In genomic region chr4:136249332-136249647, GRCm38 (mm10) we compare ENCODE assay signal across 10 mouse cellular contexts. TPM values are rescaled to one million over a fixed set of nuclear protein-coding genes. Genes with fewer than 3 reads are reported as not detected.
DNase-seq lines count a peak whose midpoint lies in the region; ATAC-seq lines count a peak whose summit lies in the region.
"Had no signal": no experiment of that assay in that cellular context is flagged by ENCODE, and none has a peak within 500 bp of the region (broad histone marks: within the 10 kb centered on the region; RNA-seq: fewer than 3 reads in every experiment).

No protein-coding gene starts in this region.

- H3K4me1 ChIP-seq in forebrain, embryonic 12.5 days = peaks cover 34% of the 10 kb centered on the region
- H3K4me1 ChIP-seq in forebrain, embryonic 11.5 days (replicated peaks; ENCODE audit: control insufficient read depth, insufficient read depth, low read length) = peaks cover 27% of the 10 kb centered on the region
- H3K4me1 ChIP-seq in midbrain, embryonic 10.5 days = peaks cover 36% of the 10 kb centered on the region
- H3K4me1 ChIP-seq in midbrain, embryonic 14.5 days (ENCODE audit: control insufficient read depth, insufficient read depth, low read length) = peaks cover 18% of the 10 kb centered on the region
- peaks cover 30% of the 10 kb centered on the region for H3K4me1 ChIP-seq in liver, embryonic 13.5 days (replicated peaks)

- peak overlapping the region; percentile 75; the same call in 1 of the 2 replicates for H3K4me2 ChIP-seq in forebrain, embryonic 12.5 days
- no peak overlapping the region for H3K4me2 ChIP-seq in forebrain, embryonic 11.5 days (ENCODE audit: low read depth, low read length, severe bottlenecking)
- H3K4me2 ChIP-seq in midbrain, embryonic 14.5 days (ENCODE audit: low read length) = no peak overlapping the region
- peak overlapping the region; percentile 61 for H3K4me2 ChIP-seq in liver, embryonic 13.5 days

- no peaks in the 10 kb centered on the region for H3K36me3 ChIP-seq in forebrain, embryonic 12.5 days (replicated peaks)
- no peaks in the 10 kb centered on the region for H3K36me3 ChIP-seq in forebrain, embryonic 11.5 days (ENCODE audit: control insufficient read depth, insufficient read depth, low read length)
- H3K36me3 ChIP-seq in midbrain, embryonic 10.5 days = 0 out of 2 replicates have a peak, but pooled peaks cover under 1% of the 10 kb centered on the region
- H3K36me3 ChIP-seq in midbrain, embryonic 14.5 days (ENCODE audit: control insufficient read depth, insufficient read depth, low read length) = no peaks in the 10 kb centered on the region
- no peaks in the 10 kb centered on the region for H3K36me3 ChIP-seq in liver, embryonic 13.5 days

- no peak for DNase-seq in forebrain, embryonic 11.5 days (ENCODE audit: low spot score)
- no peak for DNase-seq in midbrain, embryonic 10.5 days (ENCODE audit: low spot score)
- DNase-seq in midbrain, embryonic 14.5 days = no peak
- DNase-seq in liver, embryonic 13.5 days = no peak
- DNase-seq in testis, postnatal 10 days (ENCODE audit: low spot score) = no peak
- DNase-seq in layer of hippocampus, postnatal 36 days = no peak
- no peak for DNase-seq in urinary bladder, postnatal 4 days (ENCODE audit: low spot score in 2 of 2)
- DNase-seq: cerebellum, adult 2 months; thymus, adult 18-20 months had no signal

- H3K4me3 ChIP-seq in forebrain, embryonic 12.5 days (replicated peaks) = no peak overlapping the region
- H3K4me3 ChIP-seq in forebrain, embryonic 11.5 days (ENCODE audit: low read depth, low read length) = no peak overlapping the region
- H3K4me3 ChIP-seq in midbrain, embryonic 10.5 days = peak overlapping the region; percentile 16; the same call in 1 of the 2 replicates
- no peak overlapping the region for H3K4me3 ChIP-seq in midbrain, embryonic 14.5 days (replicated peaks; ENCODE audit: low read depth, low read length)
- H3K4me3 ChIP-seq in liver, embryonic 13.5 days (replicated peaks) = peak overlapping the region; percentile 57; the same call in 1 of the 2 replicates

- H3K27me3 ChIP-seq in forebrain, embryonic 12.5 days = peaks cover 90% of the 10 kb centered on the region
- peaks cover 58% of the 10 kb centered on the region for H3K27me3 ChIP-seq in forebrain, embryonic 11.5 days (ENCODE audit: control insufficient read depth, insufficient read depth, low read length)
- peaks cover 85% of the 10 kb centered on the region for H3K27me3 ChIP-seq in midbrain, embryonic 10.5 days (ENCODE audit: low read depth, poor library complexity, severe bottlenecking)
- peaks cover 52% of the 10 kb centered on the region for H3K27me3 ChIP-seq in midbrain, embryonic 14.5 days (ENCODE audit: control insufficient read depth, insufficient read depth, low read length)
- peaks cover 85% of the 10 kb centered on the region for H3K27me3 ChIP-seq in liver, embryonic 13.5 days

- H3K9ac ChIP-seq in forebrain, embryonic 12.5 days = no peak overlapping the region
- no peak overlapping the region for H3K9ac ChIP-seq in forebrain, embryonic 11.5 days (ENCODE audit: low read length)
- H3K9ac ChIP-seq in midbrain, embryonic 14.5 days (replicated peaks; ENCODE audit: low read length) = no peak overlapping the region
- H3K9ac ChIP-seq in liver, embryonic 13.5 days = no peak overlapping the region

- no peak for ATAC-seq in forebrain, embryonic 12.5 days (ENCODE audit: low FRiP score)
- no peak for ATAC-seq in forebrain, embryonic 11.5 days (replicated peaks; ENCODE audit: low FRiP score)
- no peak for ATAC-seq in midbrain, embryonic 14.5 days (ENCODE audit: low FRiP score, low TSS enrichment)
- ATAC-seq in liver, embryonic 13.5 days (ENCODE audit: low read depth) = no peak

- WGBS in forebrain, embryonic 12.5 days = 1% methylated on average over 11 of the region's 11 CpGs
- whole genome bisulfite sequencing in forebrain, embryonic 11.5 days = 3% methylated on average over 11 of the region's 11 CpGs
- WGBS in midbrain, embryonic 10.5 days = 2% methylated on average over 11 of the region's 11 CpGs
- 2% methylated on average over 11 of the region's 11 CpGs for WGBS in midbrain, embryonic 14.5 days
- 4% methylated on average over 11 of the region's 11 CpGs for WGBS in liver, embryonic 13.5 days (ENCODE audit: insufficient replicate concordance)

- H3K27ac ChIP-seq in forebrain, embryonic 12.5 days = no peak overlapping the region
- no peak overlapping the region for H3K27ac ChIP-seq in forebrain, embryonic 11.5 days (ENCODE audit: low read depth, low read length)
- no peak overlapping the region for H3K27ac ChIP-seq in midbrain, embryonic 10.5 days (replicated peaks)
- H3K27ac ChIP-seq in midbrain, embryonic 14.5 days (replicated peaks; ENCODE audit: low read depth, low read length) = no peak overlapping the region
- H3K27ac ChIP-seq in liver, embryonic 13.5 days = no peak overlapping the region

- no peaks in the 10 kb centered on the region for H3K9me3 ChIP-seq in forebrain, embryonic 12.5 days
- no peaks in the 10 kb centered on the region for H3K9me3 ChIP-seq in forebrain, embryonic 11.5 days (ENCODE audit: control insufficient read depth, low read length)
- no peaks in the 10 kb centered on the region for H3K9me3 ChIP-seq in midbrain, embryonic 10.5 days (replicated peaks)
- no peaks in the 10 kb centered on the region for H3K9me3 ChIP-seq in midbrain, embryonic 14.5 days (ENCODE audit: control insufficient read depth, low read length)
- no peaks in the 10 kb centered on the region for H3K9me3 ChIP-seq in liver, embryonic 13.5 days (replicated peaks)

RNA-seq across cellular contexts. Expression of gene Tcea3, which starts 1.8 kb away (rescaled TPM):
- polyA plus RNA-seq in forebrain, embryonic 12.5 days (2016; fragmentation: Nextera tagmentation; extraction: Ambion mirVana) = 1.6 and 1.9 TPM in 2 replicates
- 1.1 and 1.6 TPM in 2 replicates for polyA plus RNA-seq in forebrain, embryonic 11.5 days (2014; fragmentation: Nextera tagmentation; extraction: Ambion mirVana)
- 0.79 and 0.81 TPM in 2 replicates for polyA plus RNA-seq in midbrain, embryonic 10.5 days (2016; fragmentation: Nextera tagmentation; extraction: Ambion mirVana)
- polyA plus RNA-seq in midbrain, embryonic 14.5 days (2014; fragmentation: Nextera tagmentation; extraction: Ambion mirVana) = 0.18 and 1.2 TPM in 2 replicates
- polyA plus RNA-seq in liver, embryonic 13.5 days (2015; fragmentation: Nextera tagmentation; extraction: Ambion mirVana) = 12.9 and 13.6 TPM in 2 replicates
- under 1 TPM; 0.27 to 0.30 TPM for total RNA-seq in layer of hippocampus, postnatal 36 days (2021)

RNA-seq across cellular contexts. Expression of gene Zfp46, which starts 35.2 kb away (rescaled TPM):
- polyA plus RNA-seq in forebrain, embryonic 12.5 days (2016; fragmentation: Nextera tagmentation; extraction: Ambion mirVana) = 25.8 and 38.1 TPM in 2 replicates
- polyA plus RNA-seq in forebrain, embryonic 11.5 days (2014; fragmentation: Nextera tagmentation; extraction: Ambion mirVana) = 28.2 and 30.8 TPM in 2 replicates
- 23.3 and 30.3 TPM in 2 replicates for polyA plus RNA-seq in midbrain, embryonic 10.5 days (2016; fragmentation: Nextera tagmentation; extraction: Ambion mirVana)
- 31.1 and 47.7 TPM in 2 replicates for polyA plus RNA-seq in midbrain, embryonic 14.5 days (2014; fragmentation: Nextera tagmentation; extraction: Ambion mirVana)
- 2.6 and 3.6 TPM in 2 replicates for polyA plus RNA-seq in liver, embryonic 13.5 days (2015; fragmentation: Nextera tagmentation; extraction: Ambion mirVana)
- total RNA-seq in layer of hippocampus, postnatal 36 days (2021) = 10 to 100 TPM; 37.7 to 43.1 TPM

RNA-seq across cellular contexts. Expression of gene Asap3, which starts 43.1 kb away (rescaled TPM):
- polyA plus RNA-seq in forebrain, embryonic 12.5 days (2016; fragmentation: Nextera tagmentation; extraction: Ambion mirVana) = 5.9 and 6.4 TPM in 2 replicates
- polyA plus RNA-seq in forebrain, embryonic 11.5 days (2014; fragmentation: Nextera tagmentation; extraction: Ambion mirVana) = 4.1 and 4.3 TPM in 2 replicates
- polyA plus RNA-seq in midbrain, embryonic 10.5 days (2016; fragmentation: Nextera tagmentation; extraction: Ambion mirVana) = 6.0 and 7.1 TPM in 2 replicates
- polyA plus RNA-seq in midbrain, embryonic 14.5 days (2014; fragmentation: Nextera tagmentation; extraction: Ambion mirVana) = 1.8 and 3.4 TPM in 2 replicates
- 1.1 and 1.4 TPM in 2 replicates for polyA plus RNA-seq in liver, embryonic 13.5 days (2015; fragmentation: Nextera tagmentation; extraction: Ambion mirVana)
- total RNA-seq in layer of hippocampus, postnatal 36 days (2021) = 1 to 10 TPM; 3.1 to 3.2 TPM

Comparison
In these comparisons a context has a peak if more than half of its experiments do, and no peak if none do; other contexts are left out.
1. H3K4me2 ChIP-seq: peak in forebrain, embryonic 12.5 days (single experiment) and liver, embryonic 13.5 days (single experiment); none in forebrain, embryonic 11.5 days (single experiment) and midbrain, embryonic 14.5 days (single experiment).
2. H3K4me3 ChIP-seq: peak in midbrain, embryonic 10.5 days (single experiment) and liver, embryonic 13.5 days (single experiment); none in forebrain, embryonic 12.5 days (single experiment), forebrain, embryonic 11.5 days (single experiment) and midbrain, embryonic 14.5 days (single experiment).